Comparison of ENCODE assay signal across 9 mouse cellular contexts in the genomic region with DNA sequence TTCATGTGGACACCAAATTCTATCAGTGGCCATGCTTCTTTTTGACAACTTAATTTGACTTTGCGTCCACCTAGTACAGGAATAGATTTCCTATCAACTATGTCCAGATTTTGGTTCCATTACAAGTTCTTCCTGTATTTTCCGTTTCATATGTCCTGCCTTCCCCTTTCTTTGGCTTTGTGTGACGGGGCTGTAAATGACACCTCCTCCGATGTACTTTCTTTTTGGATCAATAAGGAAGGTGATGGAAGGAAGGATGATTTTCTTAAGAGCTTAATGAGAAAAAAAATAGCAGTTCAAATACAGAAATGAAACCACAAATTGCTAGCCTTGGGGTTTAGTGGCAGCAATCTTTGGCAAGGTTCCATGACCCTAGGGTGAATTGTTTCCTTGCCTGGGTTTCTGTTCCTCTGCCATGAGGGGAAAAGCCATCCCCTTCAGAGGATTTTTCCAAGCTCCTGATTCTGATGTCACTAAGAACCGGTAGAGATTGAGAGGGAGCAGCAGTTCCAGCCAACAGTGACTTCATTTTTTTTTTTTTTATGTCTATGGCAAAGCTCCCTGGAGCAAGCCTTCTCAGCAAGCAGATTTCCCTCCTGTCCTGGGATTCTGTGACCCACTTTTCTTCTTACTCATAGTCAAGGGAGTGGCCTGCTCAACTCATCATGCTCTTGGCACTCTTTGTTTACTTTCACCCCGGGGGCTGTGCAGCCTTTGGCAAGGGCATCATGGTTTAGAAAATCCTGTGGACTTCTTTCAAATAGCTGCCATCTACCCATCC. TPM values are rescaled to one million over a fixed set of nuclear protein-coding genes. Genes with fewer than 3 reads are reported as not detected.
DNase-seq lines count a peak whose midpoint lies in the region; ATAC-seq and TF ChIP-seq lines count a peak whose summit lies in the region.
"Had no signal": no experiment of that assay in that cellular context is flagged by ENCODE, and none has a peak within 500 bp of the region (broad histone marks: within the 10 kb centered on the region; RNA-seq: fewer than 3 reads in every experiment).

No protein-coding gene starts in this region.

- CTCF ChIA-PET in Patski (lab: Charles Lee), result interaction anchor here (0.6 to 1.7 kb wide), 9 partner anchors 14 to 66 kb away, joined by 3 to 7 read pairs (median 3); no protein-coding TSS in a partner anchor

- H3K9ac ChIP-seq in heart, embryonic 11.5 days (ENCODE audit: low read depth, low read length), result no peak overlapping the region
- H3K9ac ChIP-seq in lung, embryonic 16.5 days (ENCODE audit: low read length), result no peak overlapping the region
- H3K9ac ChIP-seq: midbrain, embryonic 12.5 days had no signal

- no peak for ATAC-seq in heart, embryonic 11.5 days (replicated peaks; ENCODE audit: insufficient number of reproducible peaks, low FRiP score, low TSS enrichment)
- peak; percentile 95 for ATAC-seq in Patski
- ATAC-seq in common myeloid progenitor, adult 5-6 weeks (replicated peaks; ENCODE audit: low read depth, poor library complexity, severe bottlenecking), result peak; percentile 75
- peak; percentile 54; the same call in 1 of the 2 replicates for ATAC-seq in lung, embryonic 16.5 days (ENCODE audit: low read depth)

- H3K27me3 ChIP-seq in heart, embryonic 11.5 days (ENCODE audit: control insufficient read depth, insufficient read depth, low read length), result no peaks in the 10 kb centered on the region
- no peaks in the 10 kb centered on the region for H3K27me3 ChIP-seq in Patski
- no peaks in the 10 kb centered on the region for H3K27me3 ChIP-seq in lung, embryonic 16.5 days (ENCODE audit: control insufficient read depth, insufficient read depth, low read depth, low read length)
- H3K27me3 ChIP-seq: midbrain, embryonic 12.5 days had no signal

- H3K27ac ChIP-seq in heart, embryonic 11.5 days (ENCODE audit: low read depth, low read length), result no peak overlapping the region
- no peak overlapping the region for H3K27ac ChIP-seq in lung, embryonic 16.5 days (ENCODE audit: low read length)
- H3K27ac ChIP-seq in layer of hippocampus, adult 2 months, result no peak overlapping the region
- H3K27ac ChIP-seq: midbrain, embryonic 12.5 days had no signal

- no peak for TF ChIP-seq CTCF in Patski (IDR thresholded peaks at IDR 0.05)
- no peak for TF ChIP-seq CTCF in layer of hippocampus, adult 2 months (conservative IDR thresholded peaks at IDR 0.05)

- 66% methylated on average over 6 of the region's 6 CpGs for WGBS in heart, embryonic 11.5 days (ENCODE audit: insufficient replicate concordance)
- 55% methylated on average over 6 of the region's 6 CpGs for WGBS in lung, embryonic 16.5 days

- no peak overlapping the region for H3K4me2 ChIP-seq in heart, embryonic 11.5 days
- no peak overlapping the region for H3K4me2 ChIP-seq in lung, embryonic 16.5 days (ENCODE audit: low read depth, low read length)
- H3K4me2 ChIP-seq: midbrain, embryonic 12.5 days had no signal

- POLR2A ChIA-PET in Patski (lab: Charles Lee), result interaction anchor here (0.6 to 1.5 kb wide), 5 partner anchors 17 to 33 kb away, joined by 3 to 5 read pairs (median 3); no protein-coding TSS in a partner anchor

- no peak overlapping the region for H3K4me3 ChIP-seq in heart, embryonic 11.5 days (ENCODE audit: low read depth, low read length)
- no peak overlapping the region for H3K4me3 ChIP-seq in lung, embryonic 16.5 days (ENCODE audit: low read length)
- no peak overlapping the region for H3K4me3 ChIP-seq in layer of hippocampus, adult 2 months
- H3K4me3 ChIP-seq: midbrain, embryonic 12.5 days had no signal

- in situ Hi-C loops in Patski (cut with MboI; ENCODE audit: low pct_unique_long_range_greater_than_20kb), result no loop called here

- peak; percentile 94 for DNase-seq in heart, adult 11 months
- DNase-seq in Patski (ENCODE audit: low read depth, low spot score), result peak; percentile 82
- DNase-seq in embryo, embryonic 10.5 days (ENCODE audit: low spot score), result no peak
- DNase-seq in layer of hippocampus, adult 11-12 months (ENCODE audit: low spot score), result no peak
- no peak for DNase-seq in layer of hippocampus, adult 2 months (ENCODE audit: low spot score in 2 of 2)

- peaks cover 5% of the 10 kb centered on the region; the same call in 1 of the 2 replicates for H3K4me1 ChIP-seq in heart, embryonic 11.5 days (ENCODE audit: control insufficient read depth, insufficient read depth, low read length)
- H3K4me1 ChIP-seq in lung, embryonic 16.5 days (replicated peaks; ENCODE audit: control insufficient read depth, insufficient read depth, low read length), result peaks cover 14% of the 10 kb centered on the region
- H3K4me1 ChIP-seq: midbrain, embryonic 12.5 days had no signal

- no peaks in the 10 kb centered on the region for H3K36me3 ChIP-seq in heart, embryonic 11.5 days (ENCODE audit: control insufficient read depth, insufficient read depth, low read length)
- H3K36me3 ChIP-seq in lung, embryonic 16.5 days (ENCODE audit: control insufficient read depth, insufficient read depth, low read length), result no peaks in the 10 kb centered on the region
- H3K36me3 ChIP-seq: midbrain, embryonic 12.5 days had no signal

- no peaks in the 10 kb centered on the region for H3K9me3 ChIP-seq in heart, embryonic 11.5 days (replicated peaks; ENCODE audit: control insufficient read depth, low read length)
- H3K9me3 ChIP-seq in lung, embryonic 16.5 days (ENCODE audit: control insufficient read depth, low read length), result no peaks in the 10 kb centered on the region
- H3K9me3 ChIP-seq: midbrain, embryonic 12.5 days had no signal

RNA-seq across cellular contexts. Expression of a gene that starts 56.1 kb away (rescaled TPM):
- 0.64 and 1.2 TPM in 2 replicates for polyA plus RNA-seq in heart, embryonic 11.5 days (2014; fragmentation: Nextera tagmentation; extraction: Ambion mirVana)
- polyA plus RNA-seq in Patski (2021), result 0.65 TPM
- total RNA-seq in common myeloid progenitor, adult 5-6 weeks (2017), result 0.82 TPM in 1 of 2 replicates, not detected in the other
- 2.1 TPM in 2 replicates for polyA plus RNA-seq in lung, embryonic 16.5 days (2015; fragmentation: Nextera tagmentation; extraction: Ambion mirVana)
- total RNA-seq in layer of hippocampus, adult 2 months (2021), result under 1 TPM; 0.39 to 0.69 TPM

Comparison
In these comparisons a context has a peak if more than half of its experiments do, and no peak if none do; other contexts are left out.
1. DNase-seq: peak in heart, adult 11 months (single experiment) and Patski (single experiment); none in embryo, embryonic 10.5 days (single experiment), layer of hippocampus, adult 11-12 months (single experiment) and layer of hippocampus, adult 2 months (0 of 2).